Mouse (Mus musculus) bone marrow macrophage, adult 2 months (primary cell): ENCODE data around the gene B2m. TPM values are rescaled to one million over a fixed set of nuclear protein-coding genes. Genes with fewer than 3 reads are reported as not detected.
A peak's percentile ranks its signal among the peaks of the same experiment; 100 is the strongest.

Source experiments
- H3K27ac ChIP-seq: 2 replicates; pipeline ENCODE4 v1.5.1; 2012; ENCODE audit warnings: low read depth, low read length; ENCODE audit not compliant: insufficient read depth
- H3K4me1 ChIP-seq: 2 replicates; pipeline ENCODE4 v1.6.1; 2012; ENCODE audit warnings: low read length; ENCODE audit not compliant: control insufficient read depth, insufficient read depth
- H3K4me3 ChIP-seq: 2 replicates; pipeline ENCODE4 v1.5.1; 2012; ENCODE audit warnings: mild to moderate bottlenecking, low read length, moderate library complexity; ENCODE audit not compliant: insufficient read depth
- CTCF ChIP-seq: IDR thresholded peaks from 2 replicates; pipeline ENCODE4 v1.5.1; 2012; ENCODE audit warnings: low read depth, mild to moderate bottlenecking, low read length, moderate library complexity
- POLR2A ChIP-seq: IDR thresholded peaks from 2 replicates; pipeline ENCODE4 v1.6.1; 2012; ENCODE audit warnings: mild to moderate bottlenecking, low read depth, low read length, borderline replicate concordance
- polyA plus RNA-seq: library from polyadenylated mRNA; stranded (reverse); fragments of >200 nt; gene quantifications from 2 replicates; pipeline ENCODE4 v1.2.4, GENCODE M21; 2012; ENCODE audit not compliant: missing spikeins, insufficient read depth, insufficient read length

B2m gene
- polyA plus RNA-seq, 1 experiment, result 8,193 TPM

DNA sequence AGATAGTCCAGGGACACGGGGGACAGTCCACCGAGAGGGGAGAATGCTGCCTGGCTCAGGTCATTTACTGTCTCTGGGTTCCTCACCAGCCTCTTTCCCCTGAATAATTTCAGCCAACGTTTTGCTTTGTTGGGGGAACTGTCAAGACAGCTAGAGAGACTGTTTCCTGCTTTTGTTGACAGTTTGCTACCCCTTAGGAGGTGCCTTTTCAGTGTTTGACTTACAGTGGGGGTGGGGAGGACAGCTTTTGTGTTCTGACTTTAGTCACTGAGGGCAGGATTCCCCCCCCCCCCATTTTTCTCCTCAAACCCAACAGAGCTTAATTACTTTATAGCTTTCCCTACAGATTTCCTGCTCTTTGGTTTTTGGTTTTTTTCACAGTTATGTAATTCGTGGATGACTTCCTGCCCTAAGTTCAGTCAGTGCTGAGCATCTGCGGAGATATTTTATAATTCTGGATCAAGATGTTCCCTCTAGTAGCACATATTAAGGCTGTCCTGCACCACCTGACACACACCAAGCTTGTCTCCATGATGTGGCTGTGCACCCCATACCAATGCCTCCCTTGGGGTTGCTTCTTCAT is 20.6 kb upstream of the B2m start:
- no peak for TF ChIP-seq POLR2A
- no peak for TF ChIP-seq CTCF
- H3K4me1 ChIP-seq, result peaks cover 22% of the 10 kb centered on the region
- H3K4me3 ChIP-seq, result no peak overlapping the region
- no peak overlapping the region for H3K27ac ChIP-seq

DNA sequence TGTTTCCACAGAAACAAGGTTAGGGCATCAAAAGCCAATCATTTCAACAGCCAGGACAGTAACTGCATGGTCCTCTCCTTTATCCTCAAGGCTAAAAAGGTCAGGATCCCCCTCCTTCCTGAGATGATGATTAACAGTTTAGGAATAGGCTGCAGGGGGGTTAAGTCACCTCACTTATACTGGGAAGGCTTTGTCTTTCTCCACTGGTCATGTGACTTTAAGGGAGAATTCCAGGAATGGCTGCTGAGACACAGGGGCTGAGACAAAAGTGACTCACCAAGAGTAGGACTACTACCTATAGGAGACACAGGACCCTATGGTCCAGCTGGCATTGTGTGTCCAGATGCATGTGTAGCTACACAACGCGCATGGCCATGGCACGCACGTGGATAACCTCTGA is 19.9 kb upstream of the B2m start:
- no peak overlapping the region for H3K27ac ChIP-seq
- H3K4me3 ChIP-seq, result no peak overlapping the region
- TF ChIP-seq CTCF (no peak), POLR2A (no peak)
- peaks cover 26% of the 10 kb centered on the region for H3K4me1 ChIP-seq

GRCm38 (mm10) chr2:122132078-122132477 is 15.4 kb upstream of the B2m start:
- peaks cover 16% of the 10 kb centered on the region for H3K4me1 ChIP-seq
- no peak overlapping the region for H3K27ac ChIP-seq
- no peak for TF ChIP-seq POLR2A
- TF ChIP-seq CTCF, result no peak
- H3K4me3 ChIP-seq, result no peak overlapping the region

DNA sequence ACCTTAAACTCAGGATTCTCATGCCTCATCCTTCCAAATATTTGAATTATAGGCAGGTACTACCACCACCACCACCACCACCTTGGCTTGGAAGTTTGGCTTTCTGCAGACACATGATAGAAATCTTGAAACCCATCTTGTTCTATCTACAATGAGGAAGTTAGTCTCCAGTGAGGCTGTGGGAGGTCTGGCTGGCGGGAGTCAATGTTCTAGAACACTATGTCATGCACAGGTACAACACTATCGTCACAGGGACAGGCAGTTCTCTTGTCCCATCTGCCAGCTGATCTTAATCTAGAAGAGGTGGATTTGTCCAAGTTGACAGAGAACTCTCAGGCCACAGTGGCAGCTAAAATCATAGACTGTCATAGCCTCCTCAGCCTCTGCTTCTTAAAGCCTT is 14.9 kb upstream of the B2m start:
- no peak for TF ChIP-seq POLR2A
- no peak for TF ChIP-seq CTCF
- peaks cover 12% of the 10 kb centered on the region for H3K4me1 ChIP-seq
- H3K4me3 ChIP-seq, result no peak overlapping the region
- H3K27ac ChIP-seq, result no peak overlapping the region

- Histone ChIP-seq H3K4me3 (no peak overlapping the region), H3K4me1 (peaks cover 4% of the 10 kb centered on the region), H3K27ac (no peak overlapping the region)
- no peak for TF ChIP-seq POLR2A
- TF ChIP-seq CTCF, result no peak
Measured at GRCm38 (mm10) chr2:122137839-122138465, 9.5 kb upstream of the B2m start.

DNA sequence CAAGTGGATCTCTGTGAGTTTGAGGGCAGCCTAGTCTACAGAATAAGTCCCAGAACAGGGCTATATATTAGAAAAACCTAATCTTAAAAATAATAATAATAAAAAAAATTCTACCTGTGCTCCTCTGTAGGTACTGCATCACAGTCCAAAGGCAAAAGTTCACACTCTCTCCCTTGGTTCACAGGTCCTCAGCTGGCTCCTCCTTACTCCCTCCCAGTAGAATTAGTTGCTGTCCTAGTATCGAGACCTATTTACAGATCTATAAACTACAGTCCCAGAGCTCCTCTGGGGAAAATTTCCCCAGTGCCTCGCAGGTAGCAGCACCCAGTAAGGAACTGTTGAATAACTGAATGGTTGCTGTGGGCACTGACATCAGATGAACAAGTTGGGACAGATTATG is 6.7 kb upstream of the B2m start:
- no peak for TF ChIP-seq POLR2A
- no peak for TF ChIP-seq CTCF
- Histone ChIP-seq H3K4me1 (peaks cover 3% of the 10 kb centered on the region), H3K4me3 (no peak overlapping the region), H3K27ac (no peak overlapping the region)

DNA sequence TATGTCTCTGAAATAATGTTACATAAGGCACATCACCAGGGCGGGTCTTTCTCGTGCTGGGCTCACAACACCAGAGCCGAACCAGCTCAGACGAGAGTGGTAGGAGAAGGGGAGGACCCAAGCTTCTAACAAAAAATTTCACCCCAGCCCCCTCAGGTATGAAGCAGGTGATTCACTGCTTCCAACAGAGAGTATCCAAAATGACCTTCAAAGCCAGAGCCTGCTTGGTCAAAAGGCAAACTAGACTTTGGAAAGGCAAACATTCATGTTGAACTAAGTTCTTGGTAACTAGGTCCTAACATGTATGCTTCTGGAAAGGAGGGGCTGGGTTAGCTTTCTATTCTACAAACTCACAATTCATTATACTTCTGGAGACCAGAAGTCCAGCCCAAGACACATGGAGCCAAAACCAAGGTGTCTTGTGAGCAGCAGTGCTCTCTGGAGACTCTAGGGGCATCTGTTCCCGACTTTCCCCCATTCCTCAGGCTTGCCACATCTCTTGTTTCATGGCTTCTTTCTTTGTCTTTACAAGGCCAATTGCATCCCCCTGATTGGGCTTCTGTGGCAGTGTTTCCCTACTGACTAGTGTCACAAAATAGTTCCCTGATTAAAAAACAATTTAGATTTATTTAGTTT is 6.0 kb upstream of the B2m start:
- H3K4me3 ChIP-seq, result no peak overlapping the region
- no peak overlapping the region for H3K27ac ChIP-seq
- TF ChIP-seq CTCF, result no peak
- no peak for TF ChIP-seq POLR2A
- peaks cover 5% of the 10 kb centered on the region for H3K4me1 ChIP-seq

DNA sequence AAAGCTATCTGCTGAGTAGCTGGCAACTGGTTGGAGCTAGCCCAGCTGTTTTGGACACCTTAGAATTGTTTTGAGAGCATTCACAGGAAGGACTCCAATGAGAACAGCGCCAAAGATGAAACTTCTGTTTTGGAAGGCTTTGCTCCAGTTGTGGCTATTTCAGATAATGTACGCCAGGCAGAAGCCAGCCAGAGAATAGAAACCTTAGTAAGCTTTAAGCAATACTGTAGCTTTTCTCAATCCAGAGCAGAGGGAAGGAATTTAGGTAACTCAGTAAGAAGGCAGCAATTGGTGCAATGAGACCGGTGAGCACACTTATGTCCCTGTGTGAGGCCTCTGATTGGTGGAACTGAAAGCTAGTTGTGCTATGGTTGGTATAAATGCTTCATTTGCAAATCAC is 4.4 kb upstream of the B2m start:
- Histone ChIP-seq H3K27ac (no peak overlapping the region), H3K4me1 (peaks cover 5% of the 10 kb centered on the region), H3K4me3 (no peak overlapping the region)
- no peak for TF ChIP-seq CTCF
- no peak for TF ChIP-seq POLR2A

GRCm38 (mm10) chr2:122145756-122146155 is 1.7 kb upstream of the B2m start:
- TF ChIP-seq CTCF, result no peak
- no peak for TF ChIP-seq POLR2A
- peaks cover 16% of the 10 kb centered on the region for H3K4me1 ChIP-seq
- no peak overlapping the region for H3K27ac ChIP-seq
- no peak overlapping the region for H3K4me3 ChIP-seq

DNA sequence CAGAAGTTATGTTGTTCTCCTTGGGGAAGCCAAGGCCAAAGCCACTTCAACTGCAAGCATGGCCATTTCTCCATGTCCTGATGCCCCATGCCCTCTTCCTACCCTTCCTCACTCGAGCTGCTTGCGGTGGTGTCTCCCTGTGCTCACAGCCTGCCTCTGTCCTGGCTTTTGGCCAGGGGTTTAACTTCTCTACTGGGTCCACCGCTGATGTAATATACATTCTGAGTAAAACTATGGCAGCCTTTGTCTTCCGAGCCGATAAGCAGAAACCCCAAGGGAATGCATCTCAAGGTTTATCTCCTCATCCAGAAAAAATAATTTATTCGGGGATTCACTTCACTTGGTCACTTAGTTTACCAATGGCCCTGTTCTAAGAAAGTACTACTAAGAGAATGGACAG is 799 bp upstream of the B2m start:
- peaks cover 25% of the 10 kb centered on the region for H3K4me1 ChIP-seq
- H3K4me3 ChIP-seq, result peak overlapping the region; percentile 32; the same call in 1 of the 2 replicates
- peak overlapping the region; percentile 88 for H3K27ac ChIP-seq
- TF ChIP-seq CTCF (no peak), POLR2A (no peak)
